Mouse (Mus musculus): ENCODE results near the gene Rom1.
A peak's percentile ranks its signal among the peaks of the same experiment; 100 is the strongest.
"Not testable (repeated sequence)": the region's sequence is repeated elsewhere in the genome, so short reads cannot be mapped to it uniquely, and the experiment has no call there.

Gene Rom1

DNA sequence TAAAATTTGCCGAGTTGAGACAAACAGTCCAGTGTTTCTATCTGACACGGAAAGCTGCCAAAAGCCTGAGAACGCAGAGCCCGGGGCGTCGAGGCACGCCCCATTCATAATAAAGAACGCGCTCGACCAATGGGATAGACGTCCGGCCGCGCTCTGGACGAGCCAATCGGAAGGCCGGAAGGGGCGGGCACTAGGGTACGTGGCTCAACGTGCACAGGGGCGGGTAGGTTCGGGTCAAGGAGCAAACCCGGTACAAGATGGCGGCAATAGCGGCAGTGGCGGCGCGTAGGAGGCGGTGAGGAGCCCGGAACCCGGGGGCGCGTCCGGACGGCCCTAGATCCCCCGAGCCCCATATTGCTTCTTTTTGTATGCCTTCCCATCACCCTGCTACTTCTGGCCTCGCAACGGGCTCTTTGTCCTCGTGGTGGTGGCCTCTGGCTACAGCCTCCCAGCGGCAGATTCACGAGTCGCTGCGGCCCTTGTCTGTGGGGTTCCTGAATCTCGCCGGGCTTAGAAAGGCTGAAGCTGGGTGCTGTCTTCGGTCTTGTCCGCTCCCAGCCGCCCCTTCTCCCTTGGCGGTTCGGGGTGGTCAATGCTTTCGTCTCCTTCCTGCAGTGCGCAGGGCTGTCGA, 31.2 kb downstream of the Rom1 start, which contains the start of gene Ganab:
TSS of gene Ganab (plus strand) at position 207 of the 631 bp plus-strand sequence.
- peak; percentile 89 to 92 for DNase-seq (ENCODE audit: low spot score in 2 of 2)

DNA sequence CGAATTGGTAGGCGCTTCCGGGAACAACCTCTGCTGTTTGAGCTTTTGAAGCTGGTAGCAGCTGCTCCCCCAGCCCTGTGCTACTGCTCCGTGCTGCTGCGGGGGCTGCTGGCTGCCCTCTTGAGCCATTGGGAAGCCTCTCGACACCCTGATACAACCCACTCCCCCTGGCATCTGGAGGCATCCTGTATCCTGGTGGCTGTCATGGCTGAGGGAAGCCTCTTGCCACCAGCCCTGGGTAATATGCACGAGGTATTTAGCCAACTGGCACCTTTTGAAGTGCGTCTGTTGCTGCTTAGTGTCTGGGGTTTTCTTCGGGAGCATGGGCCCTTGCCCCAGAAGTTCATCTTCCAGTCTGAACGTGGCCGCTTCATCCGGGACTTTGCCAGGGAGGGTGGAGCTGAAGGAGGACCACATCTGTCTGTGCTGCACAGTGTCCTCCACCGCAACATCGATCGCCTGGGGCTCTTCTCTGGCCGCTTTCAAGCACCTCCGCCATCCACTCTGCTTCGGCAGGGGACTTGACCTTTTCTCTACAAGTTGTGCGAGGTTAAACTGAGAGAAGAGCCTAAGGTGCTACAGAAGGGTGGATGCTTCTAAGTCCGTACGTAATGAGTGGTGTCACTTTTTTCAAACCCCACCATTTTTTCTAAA, 31.8 kb downstream of the Rom1 start:
- not testable (repeated sequence) for DNase-seq (ENCODE audit: low spot score in 2 of 2)

DNA sequence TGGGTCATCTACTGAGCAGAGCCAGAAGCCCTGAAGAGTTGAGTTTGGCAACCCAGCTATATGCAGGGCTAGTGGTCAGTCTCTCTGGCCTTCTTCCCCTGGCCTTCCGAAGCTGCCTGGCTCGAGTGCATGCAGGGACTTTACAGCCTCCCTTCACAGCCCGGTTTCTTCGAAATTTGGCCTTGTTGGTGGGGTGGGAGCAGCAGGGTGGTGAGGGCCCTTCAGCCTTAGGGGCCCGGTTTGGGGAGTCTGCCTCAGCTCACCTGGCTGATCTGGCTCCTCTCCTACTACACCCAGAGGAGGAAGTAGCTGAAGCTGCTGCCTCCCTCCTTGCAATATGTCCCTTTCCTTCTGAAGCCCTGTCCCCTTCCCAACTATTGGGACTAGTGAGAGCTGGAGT, 32.9 kb downstream of the Rom1 start:
- DNase-seq (ENCODE audit: low spot score in 2 of 2) = not testable (repeated sequence)

DNA sequence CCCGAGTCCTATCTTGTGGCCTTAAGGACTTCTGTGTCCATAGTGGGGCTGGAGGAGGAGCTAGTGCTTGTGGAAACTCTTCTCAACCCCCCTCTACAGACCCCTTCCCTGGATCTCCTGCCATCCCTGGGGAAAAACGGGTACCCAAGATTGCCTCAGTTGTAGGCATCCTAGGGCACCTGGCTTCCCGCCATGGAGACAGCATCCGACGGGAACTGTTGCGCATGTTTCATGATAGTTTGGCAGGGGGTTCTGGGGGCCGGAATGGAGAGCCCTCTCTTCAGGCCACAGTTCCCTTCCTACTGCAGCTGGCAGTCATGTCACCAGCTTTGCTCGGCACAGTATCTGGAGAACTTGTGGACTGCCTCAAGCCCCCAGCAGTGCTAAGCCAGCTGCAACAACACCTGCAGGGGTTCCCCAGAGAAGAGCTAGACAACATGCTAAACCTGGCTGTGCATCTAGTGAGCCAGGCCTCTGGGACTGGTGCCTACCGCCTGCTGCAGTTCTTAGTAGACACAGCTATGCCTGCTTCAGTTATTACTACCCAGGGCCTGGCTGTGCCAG, 33.7 kb downstream of the Rom1 start:
- no peak for DNase-seq (ENCODE audit: low spot score in 2 of 2)

DNA sequence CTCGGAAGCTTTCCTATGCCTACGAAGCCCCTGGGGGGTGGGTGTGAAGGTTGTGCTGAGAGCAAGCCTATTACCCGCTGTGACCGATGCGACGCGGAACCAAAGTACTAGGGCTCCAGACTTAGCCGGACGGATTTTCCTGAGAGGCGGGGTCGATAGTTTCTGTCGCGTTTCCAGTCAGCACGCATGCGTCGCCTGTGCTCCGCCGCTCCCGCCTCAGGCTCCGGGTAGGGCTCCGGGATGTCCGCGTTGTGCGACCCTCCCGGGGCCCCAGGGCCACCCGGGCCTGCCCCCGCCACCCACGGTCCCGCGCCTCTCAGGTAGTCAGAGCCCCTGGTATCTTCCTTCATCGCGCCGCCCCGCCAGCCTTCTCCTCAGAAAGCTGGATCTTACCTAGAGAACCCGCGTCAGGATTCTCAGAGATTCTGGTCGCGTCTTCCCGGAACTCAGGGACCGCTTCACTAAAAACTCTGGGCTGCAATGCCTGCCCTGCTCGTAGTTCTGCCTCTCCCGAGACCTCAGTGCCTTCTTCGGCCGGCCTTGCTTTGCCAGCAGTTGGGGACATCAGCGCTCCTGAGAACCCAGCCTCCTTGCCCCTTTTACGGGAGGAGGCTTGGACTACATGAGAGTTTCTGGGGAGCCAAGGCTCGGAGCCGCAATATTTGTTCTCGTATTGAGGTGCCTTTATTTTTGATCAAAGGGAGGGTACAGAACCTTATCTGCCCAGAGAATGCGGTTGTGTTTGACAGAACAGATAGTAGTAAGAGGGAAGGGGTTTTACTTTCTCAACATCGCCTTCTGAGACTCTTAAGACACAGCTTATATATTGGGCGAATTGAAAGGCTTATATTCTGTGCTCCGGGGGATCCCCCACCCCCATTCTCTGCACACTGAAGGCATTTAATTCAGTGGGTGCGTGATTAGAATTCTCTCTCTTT, 36.1 kb downstream of the Rom1 start, which contains the start of gene Ints5:
TSS of gene Ints5 (plus strand) at position 177 of the 938 bp plus-strand sequence.
- peak; percentile 75 to 85 for DNase-seq (ENCODE audit: low spot score in 2 of 2)

DNA sequence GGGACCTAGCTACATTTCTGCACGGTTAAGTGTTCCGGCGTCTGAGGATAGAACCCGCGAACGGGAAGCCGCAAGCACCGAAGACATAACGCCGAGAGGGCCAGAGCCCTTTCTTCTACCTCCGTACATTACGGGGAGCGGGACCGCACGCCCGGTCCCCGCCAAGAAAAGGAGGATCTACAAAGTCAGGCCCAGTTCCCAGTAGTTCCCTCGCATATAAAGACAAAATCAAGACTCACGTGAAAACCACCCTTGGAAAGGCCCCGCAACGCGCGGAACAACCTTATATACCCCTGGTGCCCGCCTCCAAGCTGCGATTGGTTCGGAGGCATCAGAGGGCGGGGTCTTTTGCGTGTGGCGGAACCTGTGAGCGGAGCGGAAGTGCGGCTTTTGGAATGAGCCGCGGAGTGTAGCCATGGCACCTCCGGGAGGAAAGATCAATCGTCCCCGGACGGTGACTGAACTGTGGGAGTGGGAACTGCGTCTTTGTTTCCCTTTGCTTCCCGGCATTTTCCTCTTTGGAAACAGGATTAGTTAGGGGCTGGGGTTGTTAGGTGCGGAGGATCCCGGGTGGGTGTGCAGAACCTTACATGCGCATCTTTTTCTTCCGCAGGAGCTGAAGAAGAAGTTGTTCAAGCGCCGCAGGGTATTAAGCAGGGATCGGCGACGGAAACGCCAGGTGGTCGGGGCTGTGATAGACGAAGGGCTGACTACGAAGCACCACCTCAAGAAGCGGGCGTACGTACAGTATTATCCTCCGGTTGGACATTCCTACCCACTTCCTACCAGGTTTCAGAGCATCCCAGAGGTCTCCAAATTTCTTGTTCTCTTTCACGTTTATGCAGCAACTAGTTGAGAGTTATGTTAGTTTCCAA, 40.4 kb downstream of the Rom1 start, which contains the start of the genes 1810009A15Rik and Gm49416:
TSS of gene 1810009A15Rik (plus strand) at position 343 of the 875 bp plus-strand sequence.
TSS of gene Gm49416 (plus strand) at position 416 of the 875 bp plus-strand sequence.
- peak; percentile 91 to 93 for DNase-seq (ENCODE audit: low spot score in 2 of 2)

DNA sequence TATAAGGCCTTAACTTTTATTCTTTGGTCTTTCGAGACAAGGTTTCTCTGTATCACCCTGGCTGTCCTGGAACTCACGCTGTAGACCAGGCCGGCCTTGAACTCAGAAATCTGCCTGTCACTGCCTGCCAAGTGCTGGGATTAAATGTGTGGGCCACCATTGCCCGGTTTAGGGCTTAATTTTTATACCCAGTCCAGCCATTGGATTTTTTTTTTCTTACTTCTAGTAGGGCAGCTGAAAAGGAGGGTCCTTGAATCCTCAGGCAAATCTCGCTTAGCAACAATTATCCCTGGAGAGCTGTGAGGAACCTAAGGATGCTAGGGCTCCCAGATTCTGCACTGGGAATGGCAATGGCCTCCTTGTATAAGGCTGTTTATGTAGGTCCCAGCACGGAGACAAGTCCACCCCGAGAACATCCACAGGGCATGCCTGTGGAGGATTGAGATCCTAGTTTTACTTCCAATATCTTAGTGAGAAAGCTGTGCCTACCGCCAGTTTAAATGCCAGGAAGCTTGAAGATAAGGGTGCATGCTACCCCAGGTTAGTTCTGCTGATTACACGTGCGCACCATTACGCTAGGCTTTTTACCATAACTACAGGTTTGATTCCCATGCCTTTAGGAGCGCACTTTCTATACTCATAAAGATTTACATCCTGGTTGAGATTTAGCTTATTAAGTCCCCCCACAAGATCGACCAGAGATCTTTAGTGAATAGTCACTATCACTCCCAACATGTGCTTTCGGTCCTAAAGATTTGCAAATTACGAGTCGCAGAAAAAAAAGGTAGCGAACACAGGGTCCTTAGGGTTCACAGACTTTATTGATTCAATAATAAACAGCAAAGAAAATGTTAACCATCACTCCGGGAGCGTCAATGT, 41.3 kb downstream of the Rom1 start:
- no peak for DNase-seq (ENCODE audit: low spot score in 2 of 2)

DNA sequence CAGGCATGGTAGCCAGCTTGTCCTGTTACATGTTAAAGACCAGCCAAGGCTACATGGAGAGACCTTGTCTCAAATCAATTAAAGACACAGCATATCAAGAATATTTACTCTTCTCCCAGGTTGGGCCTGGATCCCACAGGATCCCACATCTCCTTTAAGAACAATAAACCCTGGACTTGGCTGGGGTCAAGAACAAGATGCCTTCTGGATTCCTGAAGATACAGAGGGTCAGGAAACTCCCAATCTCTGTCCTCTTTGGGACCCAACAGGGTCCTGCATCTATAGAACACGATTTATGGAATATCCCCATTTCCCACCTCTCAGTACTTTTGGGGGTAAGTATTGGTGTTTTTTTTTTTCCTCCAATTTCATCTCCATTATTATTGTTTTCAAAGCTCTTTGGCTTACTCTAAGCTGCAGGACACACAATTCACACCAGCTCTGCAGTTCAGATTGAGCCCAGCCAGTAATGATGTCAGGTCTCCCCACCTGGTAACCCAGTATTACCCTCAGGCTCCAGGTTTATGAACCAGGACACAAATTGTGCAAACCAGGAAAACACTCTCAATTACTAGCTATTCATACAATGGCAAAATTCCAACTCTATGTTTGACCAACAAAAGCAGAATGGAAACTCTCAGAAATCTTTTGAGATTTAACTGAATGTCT, 42.1 kb downstream of the Rom1 start:
- no peak for DNase-seq (ENCODE audit: low spot score in 2 of 2)

DNA sequence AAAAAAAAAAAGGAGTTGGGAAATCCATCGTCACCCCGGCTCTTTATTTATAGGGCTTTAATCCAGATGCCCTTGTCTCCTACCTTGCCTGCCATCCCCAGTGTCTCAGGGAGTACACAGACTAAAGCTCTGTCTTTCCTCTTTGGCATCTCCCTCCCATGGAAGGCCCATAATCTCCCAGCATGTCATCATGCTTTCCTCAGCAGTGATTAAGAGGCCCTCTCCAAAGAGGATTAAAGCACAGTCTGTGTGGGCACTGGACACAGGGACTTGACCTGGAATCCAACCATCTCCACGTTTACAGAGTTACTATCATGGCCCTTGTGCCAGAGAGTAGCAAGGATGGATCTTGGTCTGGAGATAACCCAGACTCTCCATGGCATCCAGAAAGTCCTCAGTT, 45.5 kb downstream of the Rom1 start, which contains the start of the genes Lbhd1 and Gm49403:
TSS of gene Lbhd1 (plus strand) at position 117 of the 400 bp plus-strand sequence.
TSS of gene Gm49403 (plus strand) at position 315 of the 400 bp plus-strand sequence.
- no peak for DNase-seq (ENCODE audit: low spot score in 2 of 2)

DNA sequence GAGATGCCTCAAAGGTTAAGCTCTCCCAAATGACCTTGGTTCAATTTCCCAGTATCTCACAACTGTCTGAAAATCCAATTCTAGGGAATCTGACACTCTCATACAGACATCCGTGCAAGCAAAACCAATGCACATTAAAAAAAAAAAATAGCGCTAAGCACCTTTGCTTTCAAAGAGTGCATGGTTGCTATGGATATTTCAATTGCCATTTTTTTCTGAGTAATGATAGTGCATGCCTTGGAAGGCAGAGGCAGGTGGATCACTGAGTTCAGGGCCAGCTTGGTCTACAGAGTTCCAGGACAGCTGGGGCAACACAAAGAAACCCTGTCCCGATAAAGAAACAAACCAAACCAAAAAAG, 48.1 kb downstream of the Rom1 start:
- DNase-seq (ENCODE audit: low spot score in 2 of 2) = no peak

DNA sequence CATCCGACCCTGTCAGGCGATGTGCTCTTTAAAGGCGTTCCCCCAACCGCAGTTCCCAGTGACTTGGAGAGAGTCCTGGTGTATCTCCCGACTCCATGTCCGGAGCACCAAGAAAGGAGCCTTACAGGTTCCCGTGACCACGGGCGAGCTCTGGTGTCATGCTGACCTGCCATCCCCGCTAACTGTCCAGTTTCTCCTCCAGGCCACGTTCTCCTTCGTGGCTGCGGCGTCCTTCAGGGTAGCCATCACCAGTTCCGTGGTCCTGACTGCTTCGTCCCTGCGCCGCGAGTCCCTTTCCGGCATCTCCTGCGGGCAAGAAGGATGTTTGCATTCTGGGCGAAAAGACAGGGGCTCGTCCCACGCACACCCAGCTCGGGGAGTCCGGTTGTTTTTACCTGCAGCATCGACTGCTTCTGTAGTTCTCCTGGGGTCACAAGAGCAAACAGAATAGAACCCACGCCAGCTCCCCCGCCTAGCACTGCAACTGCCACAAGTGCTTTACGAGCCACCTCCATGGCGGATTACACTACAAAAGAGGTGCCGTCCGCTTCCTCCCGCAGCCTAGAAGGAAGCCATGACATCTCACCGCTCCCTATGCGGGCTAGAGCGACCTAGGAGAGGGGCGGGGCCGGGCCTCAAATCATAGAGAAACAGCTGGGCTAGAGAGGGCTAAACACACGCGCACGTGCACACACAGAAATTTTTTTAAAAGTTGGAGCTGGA, 48.7 kb downstream of the Rom1 start, which contains the start of gene Uqcc3:
TSS of gene Uqcc3 (minus strand) at position 613 of the 723 bp plus-strand sequence.
- peak; percentile 88 to 92 for DNase-seq (ENCODE audit: low spot score in 2 of 2)
